Mouse (Mus musculus) frontal cortex, postnatal 14 days (tissue): ENCODE measurements around the gene Phldb2.

Experiments
- DNase-seq, 2 experiments: peaks; one replicate each; pipeline ENCODE4 v3.0.0; 2022; ENCODE audit warnings: low spot score in 2 of 2

Phldb2 gene

GRCm38 (mm10) chr16:45841016-45841415, 112.4 kb downstream of the Phldb2 start:
- no peak for DNase-seq

- no peak for DNase-seq
Measured at GRCm38 (mm10) chr16:45837541-45838342, 115.7 kb downstream of the Phldb2 start.

DNA sequence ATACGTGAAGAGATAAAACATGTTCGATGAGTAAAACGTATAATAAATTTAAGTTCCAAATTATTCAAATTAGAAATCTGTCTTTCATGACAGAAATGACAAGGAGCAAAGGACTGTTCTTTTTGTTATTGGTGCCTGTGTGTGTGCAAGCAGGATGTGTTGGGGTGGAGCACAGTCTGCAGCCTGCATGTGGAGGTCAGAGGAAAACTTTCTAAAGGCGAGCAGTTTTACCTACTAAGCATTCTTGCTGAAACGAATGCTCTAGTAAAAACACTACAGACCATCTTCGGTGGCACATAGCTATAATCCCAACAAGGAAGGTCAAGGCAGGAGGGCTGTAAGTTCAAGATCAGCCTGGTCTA, 120.7 kb downstream of the Phldb2 start:
- DNase-seq: no peak

DNA sequence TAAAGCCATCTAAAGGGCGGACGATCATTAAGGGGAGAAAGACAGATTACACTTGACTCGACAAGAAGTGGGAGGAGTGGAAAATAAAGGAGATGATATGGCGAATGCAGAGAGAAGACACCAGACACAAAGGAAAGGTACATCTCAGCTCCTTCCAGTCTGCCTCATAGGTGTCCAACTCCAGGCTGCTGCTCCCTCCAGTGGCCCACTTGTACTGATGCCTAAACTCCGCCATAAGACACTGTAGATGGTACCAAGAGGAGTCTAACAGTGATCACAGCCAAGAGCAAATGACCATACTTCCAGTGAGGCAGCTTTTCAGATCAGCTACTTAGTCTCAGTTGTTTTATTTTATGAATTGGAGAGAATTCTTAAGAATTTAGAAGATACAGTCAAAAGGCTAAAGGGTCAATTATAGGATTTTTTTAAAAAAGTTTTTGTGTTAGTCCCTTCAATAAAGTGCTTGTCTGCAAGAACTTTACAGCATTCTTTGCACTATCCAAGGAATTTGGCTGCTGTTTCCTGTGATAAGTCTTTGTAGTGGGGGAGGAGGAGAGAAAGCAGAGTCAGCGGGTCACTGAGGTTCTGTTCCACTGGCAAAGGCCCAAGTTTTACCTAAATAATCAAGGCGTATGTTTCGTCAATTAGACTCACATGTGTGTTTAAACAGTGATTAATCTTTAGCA, 121.2 kb downstream of the Phldb2 start:
- no peak for DNase-seq

DNA sequence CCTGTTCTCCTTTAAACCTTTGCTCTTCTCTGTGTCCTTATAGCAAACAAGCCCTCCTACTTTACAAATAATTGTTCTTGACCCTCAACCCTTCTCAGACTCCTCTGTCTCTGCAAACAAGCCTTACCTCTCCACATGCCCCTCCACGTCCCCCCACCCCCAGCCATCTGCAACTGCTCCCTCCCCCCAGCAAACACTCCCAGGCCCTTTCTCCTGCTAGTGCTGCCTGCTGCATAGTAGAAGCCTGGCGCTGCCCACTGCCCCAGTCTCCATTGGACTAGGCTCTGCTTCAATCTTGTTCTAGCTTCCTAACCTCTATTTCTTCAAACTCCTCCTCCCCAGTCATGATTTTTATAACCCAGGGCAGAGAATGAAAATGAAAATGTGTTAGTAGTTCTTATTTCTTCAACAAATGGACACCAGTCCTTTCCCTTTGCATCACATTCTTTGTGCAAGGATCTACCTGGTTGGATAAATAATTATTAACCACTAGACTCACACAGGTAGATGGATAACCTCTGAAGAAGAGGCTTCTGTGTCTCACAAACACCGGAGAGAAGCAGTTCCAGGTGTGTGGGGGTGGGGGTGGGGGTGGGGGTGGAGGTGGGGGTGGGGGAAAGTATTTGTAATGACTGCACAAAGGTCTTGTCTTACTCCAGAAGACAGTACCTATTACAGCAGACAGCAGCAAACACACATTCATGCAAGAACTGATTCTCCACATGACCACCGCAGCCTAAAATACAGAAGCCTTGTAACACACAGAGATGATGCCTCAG, 122.1 kb downstream of the Phldb2 start:
- DNase-seq: no peak

GRCm38 (mm10) chr16:45830096-45830866, 123.1 kb downstream of the Phldb2 start:
- DNase-seq: no peak

- DNase-seq: no peak
Measured at GRCm38 (mm10) chr16:45825309-45825708, 128.1 kb downstream of the Phldb2 start.

GRCm38 (mm10) chr16:45824025-45824424, 129.4 kb downstream of the Phldb2 start:
- DNase-seq: no peak

DNA sequence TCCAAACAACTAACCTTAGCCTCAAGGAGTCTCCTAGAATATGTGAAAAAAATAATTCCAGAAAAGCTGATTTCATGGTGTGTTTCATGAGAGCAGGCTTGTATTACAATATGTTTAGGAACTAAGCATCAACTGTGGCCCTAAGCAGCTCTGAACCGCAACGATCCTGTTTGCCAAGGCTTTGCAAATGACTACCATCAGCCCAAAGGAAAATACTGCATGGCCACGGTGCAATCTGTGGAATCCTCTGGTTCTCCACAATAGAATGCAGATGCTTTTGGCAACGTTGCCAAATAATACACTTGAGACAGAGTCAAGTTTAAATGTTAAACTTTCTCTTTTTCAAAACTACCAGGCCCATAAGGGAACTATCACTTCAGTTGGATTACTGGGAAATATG, 133.5 kb downstream of the Phldb2 start:
- DNase-seq: no peak

DNA sequence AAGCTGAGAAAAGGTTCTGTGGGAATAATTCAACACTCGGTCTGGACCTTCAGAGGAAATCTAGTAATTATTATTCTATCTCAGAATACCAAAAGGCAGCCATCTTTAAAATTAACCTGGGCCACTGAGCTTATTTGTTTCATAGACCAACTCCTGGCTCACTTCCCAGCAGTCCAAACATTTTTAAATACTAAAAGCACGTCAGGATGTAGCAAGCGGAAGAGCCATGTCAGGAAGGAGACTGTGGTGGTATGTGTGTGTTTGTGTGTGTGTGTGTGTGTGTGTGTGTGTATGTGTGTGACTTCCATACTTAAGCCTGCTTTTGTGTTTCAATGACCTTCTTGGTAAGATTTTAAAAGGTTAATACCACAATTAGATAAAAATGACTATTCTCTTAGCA, 135.6 kb downstream of the Phldb2 start:
- no peak for DNase-seq

GRCm38 (mm10) chr16:45816670-45817069, 136.7 kb downstream of the Phldb2 start:
- no peak for DNase-seq

- no peak for DNase-seq
Measured at GRCm38 (mm10) chr16:45814611-45815010, 138.8 kb downstream of the Phldb2 start.

GRCm38 (mm10) chr16:45811788-45812187, 141.6 kb downstream of the Phldb2 start:
- DNase-seq: no peak

DNA sequence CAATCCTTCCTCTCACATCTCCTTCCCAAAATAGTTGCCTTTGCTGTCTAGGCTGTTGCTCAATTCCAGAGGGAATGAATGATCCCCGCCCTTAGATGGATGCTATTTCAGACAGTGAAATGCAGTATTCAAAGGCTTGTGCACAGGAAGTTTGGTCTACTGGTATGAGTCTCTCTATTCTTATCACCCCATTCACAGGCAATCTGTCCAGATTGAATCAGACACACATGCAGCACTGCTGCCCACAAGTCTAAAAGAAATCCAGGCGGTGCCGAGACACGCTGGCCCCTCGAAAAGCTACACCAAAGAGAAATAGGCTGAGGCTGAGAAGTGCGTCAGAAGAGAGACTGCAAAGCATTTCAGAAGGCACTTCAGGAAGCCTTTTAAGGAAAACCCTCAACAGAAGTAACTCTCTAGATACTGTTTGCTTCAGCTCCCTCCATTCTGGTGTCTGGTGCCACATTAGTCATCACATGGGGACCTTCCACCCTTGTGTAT, 142.5 kb downstream of the Phldb2 start:
- DNase-seq: peak in 1 of 2 experiments; percentile 27

- DNase-seq: no peak
Measured at GRCm38 (mm10) chr16:45810155-45810554, 143.2 kb downstream of the Phldb2 start.

GRCm38 (mm10) chr16:45804708-45805107, 148.7 kb downstream of the Phldb2 start:
- no peak for DNase-seq

GRCm38 (mm10) chr16:45800406-45800805, 153.0 kb downstream of the Phldb2 start:
- no peak for DNase-seq

DNA sequence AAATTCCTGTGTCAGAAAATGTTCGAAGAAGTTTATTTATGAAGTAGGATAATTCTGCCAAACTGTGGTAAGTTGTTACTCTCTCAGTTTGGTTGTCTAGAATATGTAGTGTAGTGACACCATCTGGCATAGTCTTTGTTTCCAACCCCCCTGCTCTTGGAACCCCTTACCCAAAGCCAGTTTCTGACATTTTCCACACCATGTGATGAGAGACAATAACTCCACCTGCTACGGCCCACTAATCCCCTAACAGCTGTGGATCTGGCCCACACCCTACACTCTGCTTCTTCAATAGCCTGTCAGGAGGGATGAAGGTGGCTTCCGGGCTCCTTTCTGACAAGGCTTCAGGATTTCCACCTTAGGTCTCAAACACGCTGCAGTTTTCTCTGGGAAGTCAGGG, 154.2 kb downstream of the Phldb2 start:
- DNase-seq: no peak

- no peak for DNase-seq
Measured at GRCm38 (mm10) chr16:45798591-45798990, 154.8 kb downstream of the Phldb2 start.

DNA sequence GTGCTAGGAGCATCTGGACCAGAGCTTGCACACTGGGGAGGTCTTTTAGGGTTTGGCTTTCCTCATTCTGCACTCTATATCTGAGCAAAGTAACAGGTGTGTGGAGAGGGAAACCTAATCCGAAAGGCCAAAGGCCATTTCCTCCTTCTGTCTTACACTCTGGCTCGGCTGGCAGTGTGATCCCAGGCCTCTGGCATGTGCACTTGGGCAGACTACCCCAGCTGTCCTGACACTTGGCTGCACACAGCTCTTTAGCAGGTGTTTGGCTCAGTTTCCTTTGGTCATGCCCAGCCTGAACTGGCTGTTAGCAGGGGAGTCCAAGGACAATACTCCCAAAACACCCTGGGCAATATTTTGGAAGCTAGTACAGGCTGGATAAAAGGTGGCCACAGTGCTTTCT, 156.6 kb downstream of the Phldb2 start:
- no peak for DNase-seq

DNA sequence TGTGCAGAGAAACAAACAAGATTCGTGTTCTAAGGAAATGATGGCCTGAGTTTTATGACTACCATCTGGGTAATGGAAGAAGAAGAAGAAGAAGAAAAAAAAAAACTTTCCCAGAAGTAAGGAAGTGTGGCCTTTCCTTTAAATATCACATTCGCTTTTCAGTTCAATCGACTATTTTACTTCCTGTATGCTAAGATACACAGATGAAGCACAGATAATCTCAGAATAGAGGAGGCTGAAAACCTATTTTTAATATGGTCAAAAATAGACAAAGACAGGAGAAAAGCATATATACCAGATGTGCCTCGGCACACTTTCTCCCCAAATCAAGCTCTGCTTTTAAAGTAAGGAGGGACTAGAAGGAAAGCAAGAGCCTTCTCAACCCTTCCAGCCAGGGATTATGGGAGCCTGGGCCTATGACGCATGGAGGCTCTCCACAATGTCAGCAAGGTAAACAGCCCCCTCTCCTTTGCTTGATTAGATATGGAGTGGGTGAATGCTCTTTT, 158.2 kb downstream of the Phldb2 start:
- no peak for DNase-seq
